Mouse (Mus musculus): ENCODE data around the gene Nubpl. TPM values are rescaled to one million over a fixed set of nuclear protein-coding genes. Genes with fewer than 3 reads are reported as not detected.

The Nubpl gene
- polyA plus RNA-seq, 1 experiment from 2014 or later = 18.9 TPM

DNA sequence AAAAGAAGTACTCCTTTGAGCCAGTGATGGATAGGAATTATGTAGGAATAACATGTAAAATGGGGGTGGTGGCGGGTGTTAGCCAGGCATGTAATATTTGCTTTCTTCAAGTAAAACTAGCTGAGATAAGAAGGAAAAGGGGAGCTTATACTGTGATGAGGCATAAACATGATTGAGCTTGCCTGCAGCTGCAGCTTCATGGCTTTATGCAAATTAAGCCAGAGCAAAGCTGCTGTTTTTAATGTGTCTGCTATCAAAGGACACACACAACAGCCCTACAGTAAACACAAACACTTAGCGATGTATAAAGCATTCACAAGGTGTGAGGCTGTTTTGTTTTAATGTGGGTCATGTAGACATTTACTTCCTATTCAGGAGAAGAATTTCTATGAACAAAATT, 196.4 kb downstream of the Nubpl start:
- Histone ChIP-seq H3K4me3 (ENCODE audit: low read length) (no peak overlapping the region), H3K4me1 (ENCODE audit: control insufficient read depth, insufficient read depth, low read length) (peaks cover 3% of the 10 kb centered on the region; the same call in 1 of the 2 replicates), H3K9me3 (ENCODE audit: control insufficient read depth, low read length) (no peaks in the 10 kb centered on the region), H3K9ac (ENCODE audit: low read depth, low read length) (no peak overlapping the region), H3K27ac (ENCODE audit: low read depth, low read length) (no peak overlapping the region), H3K4me2 (replicated peaks; ENCODE audit: low read depth, low read length) (no peak overlapping the region), H3K27me3 (ENCODE audit: control insufficient read depth, insufficient read depth, low read length) (no peaks in the 10 kb centered on the region), H3K36me3 (ENCODE audit: control insufficient read depth, insufficient read depth, low read length) (no peaks in the 10 kb centered on the region)
- no peak for ATAC-seq (ENCODE audit: low FRiP score, low TSS enrichment)
- 80% methylated on average over 2 of the region's 2 CpGs for WGBS

GRCm38 (mm10) chr12:52297988-52298387, 200.5 kb downstream of the Nubpl start:
- Histone ChIP-seq H3K36me3 (ENCODE audit: control insufficient read depth, insufficient read depth, low read length) (no peaks in the 10 kb centered on the region), H3K27me3 (ENCODE audit: control insufficient read depth, insufficient read depth, low read length) (no peaks in the 10 kb centered on the region), H3K4me1 (ENCODE audit: control insufficient read depth, insufficient read depth, low read length) (no peaks in the 10 kb centered on the region), H3K4me2 (replicated peaks; ENCODE audit: low read depth, low read length) (no peak overlapping the region), H3K9ac (ENCODE audit: low read depth, low read length) (no peak overlapping the region), H3K4me3 (ENCODE audit: low read length) (no peak overlapping the region), H3K27ac (ENCODE audit: low read depth, low read length) (no peak overlapping the region), H3K9me3 (ENCODE audit: control insufficient read depth, low read length) (no peaks in the 10 kb centered on the region)
- WGBS = 86% methylated on average over 2 of the region's 2 CpGs
- ATAC-seq (ENCODE audit: low FRiP score, low TSS enrichment) = no peak

GRCm38 (mm10) chr12:52298683-52299082, 201.1 kb downstream of the Nubpl start:
- Histone ChIP-seq H3K4me2 (replicated peaks; ENCODE audit: low read depth, low read length) (no peak overlapping the region), H3K9me3 (ENCODE audit: control insufficient read depth, low read length) (no peaks in the 10 kb centered on the region), H3K27ac (ENCODE audit: low read depth, low read length) (no peak overlapping the region), H3K36me3 (ENCODE audit: control insufficient read depth, insufficient read depth, low read length) (no peaks in the 10 kb centered on the region), H3K9ac (ENCODE audit: low read depth, low read length) (no peak overlapping the region), H3K27me3 (ENCODE audit: control insufficient read depth, insufficient read depth, low read length) (no peaks in the 10 kb centered on the region), H3K4me1 (ENCODE audit: control insufficient read depth, insufficient read depth, low read length) (no peaks in the 10 kb centered on the region), H3K4me3 (ENCODE audit: low read length) (no peak overlapping the region)
- ATAC-seq (ENCODE audit: low FRiP score, low TSS enrichment) = no peak
- WGBS = 61% methylated on average over 1 of the region's 1 CpGs

GRCm38 (mm10) chr12:52302961-52303360, 205.4 kb downstream of the Nubpl start:
- WGBS = 91% methylated on average over 2 of the region's 2 CpGs
- no peak overlapping the region for H3K27ac ChIP-seq (ENCODE audit: low read depth, low read length)

DNA sequence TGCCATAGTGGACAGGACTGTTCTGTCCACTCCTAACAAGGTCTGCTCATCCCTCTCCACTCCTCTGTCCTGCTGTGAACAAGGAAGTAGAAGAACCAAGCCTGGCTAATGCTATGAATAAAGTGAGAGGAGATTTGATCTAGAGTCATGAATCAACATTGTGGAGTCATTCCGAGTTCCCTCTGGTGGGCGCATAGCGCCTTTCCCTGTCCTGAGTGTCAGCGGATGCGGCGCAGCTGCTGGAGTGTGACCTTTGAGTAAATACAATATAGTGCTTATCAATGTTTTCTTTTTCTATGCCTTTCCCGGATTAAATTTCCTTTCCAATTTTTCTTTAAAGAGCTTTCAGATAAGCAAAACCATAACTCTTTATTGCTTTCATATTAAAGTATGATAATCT, 208.8 kb downstream of the Nubpl start:
- Histone ChIP-seq H3K4me1 (ENCODE audit: control insufficient read depth, insufficient read depth, low read length) (no peaks in the 10 kb centered on the region), H3K4me2 (replicated peaks; ENCODE audit: low read depth, low read length) (no peak overlapping the region), H3K4me3 (ENCODE audit: low read length) (no peak overlapping the region), H3K27ac (ENCODE audit: low read depth, low read length) (no peak overlapping the region), H3K36me3 (ENCODE audit: control insufficient read depth, insufficient read depth, low read length) (no peaks in the 10 kb centered on the region), H3K9me3 (ENCODE audit: control insufficient read depth, low read length) (no peaks in the 10 kb centered on the region), H3K27me3 (ENCODE audit: control insufficient read depth, insufficient read depth, low read length) (no peaks in the 10 kb centered on the region), H3K9ac (ENCODE audit: low read depth, low read length) (no peak overlapping the region)
- WGBS = 67% methylated on average over 7 of the region's 7 CpGs
- ATAC-seq (ENCODE audit: low FRiP score, low TSS enrichment) = no peak

More at GRCm38 (mm10) chr12:52302961-52303360, 205.4 kb downstream of the Nubpl start:
- Histone ChIP-seq H3K27me3 (ENCODE audit: control insufficient read depth, insufficient read depth, low read length) (no peaks in the 10 kb centered on the region), H3K9me3 (ENCODE audit: control insufficient read depth, low read length) (no peaks in the 10 kb centered on the region), H3K36me3 (ENCODE audit: control insufficient read depth, insufficient read depth, low read length) (no peaks in the 10 kb centered on the region), H3K9ac (ENCODE audit: low read depth, low read length) (no peak overlapping the region), H3K4me2 (replicated peaks; ENCODE audit: low read depth, low read length) (no peak overlapping the region), H3K4me3 (ENCODE audit: low read length) (no peak overlapping the region), H3K4me1 (ENCODE audit: control insufficient read depth, insufficient read depth, low read length) (no peaks in the 10 kb centered on the region)
- ATAC-seq (ENCODE audit: low FRiP score, low TSS enrichment) = no peak

DNA sequence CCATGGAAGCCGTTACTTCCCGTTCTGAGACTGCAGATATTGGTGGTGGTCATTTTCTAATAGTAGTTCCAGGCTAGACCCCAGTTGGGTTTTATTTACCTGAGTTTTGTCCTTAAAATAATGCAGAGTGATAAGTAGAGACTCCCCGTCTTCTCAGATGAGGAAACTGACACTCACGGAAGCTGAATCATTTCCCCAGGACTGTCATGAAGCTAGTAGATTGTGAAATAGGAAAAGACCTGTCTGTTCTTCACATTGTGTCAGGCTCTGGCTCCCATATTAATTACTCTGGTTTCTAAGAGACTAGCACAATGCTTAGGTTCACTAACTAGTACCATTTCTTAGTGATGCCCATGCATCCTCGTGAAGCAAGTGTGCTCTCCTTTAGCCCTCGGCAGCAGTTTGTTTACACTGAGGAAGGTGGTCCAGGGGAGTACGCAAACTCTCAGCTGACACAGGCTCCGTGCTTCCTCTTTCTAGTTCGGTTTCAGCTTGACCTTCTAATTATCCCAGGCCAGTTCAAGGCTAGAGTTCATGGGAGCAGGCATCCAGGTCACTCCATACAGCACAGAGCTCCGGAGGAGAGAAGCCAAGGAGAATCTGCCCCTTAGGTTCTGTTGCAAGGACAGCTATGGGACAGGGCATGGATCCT, 209.9 kb downstream of the Nubpl start:
- H3K27ac ChIP-seq (ENCODE audit: low read depth, low read length) = no peak overlapping the region
- no peak for ATAC-seq (ENCODE audit: low FRiP score, low TSS enrichment)
- 61% methylated on average over 10 of the region's 10 CpGs for WGBS
- H3K9ac ChIP-seq (ENCODE audit: low read depth, low read length) = no peak overlapping the region
- no peaks in the 10 kb centered on the region for H3K9me3 ChIP-seq (ENCODE audit: control insufficient read depth, low read length)
- H3K27me3 ChIP-seq (ENCODE audit: control insufficient read depth, insufficient read depth, low read length) = no peaks in the 10 kb centered on the region
- H3K36me3 ChIP-seq (ENCODE audit: control insufficient read depth, insufficient read depth, low read length) = no peaks in the 10 kb centered on the region
- H3K4me2 ChIP-seq (replicated peaks; ENCODE audit: low read depth, low read length) = no peak overlapping the region
- H3K4me1 ChIP-seq (ENCODE audit: control insufficient read depth, insufficient read depth, low read length) = no peaks in the 10 kb centered on the region
- H3K4me3 ChIP-seq (ENCODE audit: low read length) = no peak overlapping the region

DNA sequence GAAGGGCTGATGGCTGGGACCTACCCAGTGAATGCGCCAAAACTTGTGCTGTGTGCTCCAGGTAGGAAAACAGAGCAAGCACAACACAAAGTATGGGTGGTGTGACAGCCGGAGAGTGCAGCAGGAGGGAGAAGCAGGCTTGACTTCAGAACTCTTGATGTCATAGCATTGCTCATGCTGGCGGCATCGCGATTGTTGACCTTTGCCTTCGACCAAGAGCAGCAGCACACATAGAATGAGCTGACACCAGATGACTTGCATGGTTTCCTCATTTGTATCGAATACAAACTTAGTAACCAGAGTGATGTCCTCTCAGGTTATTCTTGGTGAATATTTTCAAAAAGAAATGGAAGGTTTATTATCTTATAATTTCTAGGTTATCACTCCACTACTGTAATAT, 211.1 kb downstream of the Nubpl start:
- H3K27me3 ChIP-seq (ENCODE audit: control insufficient read depth, insufficient read depth, low read length) = no peaks in the 10 kb centered on the region
- H3K4me2 ChIP-seq (replicated peaks; ENCODE audit: low read depth, low read length) = no peak overlapping the region
- H3K9ac ChIP-seq (ENCODE audit: low read depth, low read length) = no peak overlapping the region
- WGBS = 85% methylated on average over 7 of the region's 7 CpGs
- H3K36me3 ChIP-seq (ENCODE audit: control insufficient read depth, insufficient read depth, low read length) = no peaks in the 10 kb centered on the region
- peaks cover 3% of the 10 kb centered on the region; the same call in 1 of the 2 replicates for H3K9me3 ChIP-seq (ENCODE audit: control insufficient read depth, low read length)
- no peak for ATAC-seq (ENCODE audit: low FRiP score, low TSS enrichment)
- no peak overlapping the region for H3K27ac ChIP-seq (ENCODE audit: low read depth, low read length)
- H3K4me3 ChIP-seq (ENCODE audit: low read length) = no peak overlapping the region
- H3K4me1 ChIP-seq (ENCODE audit: control insufficient read depth, insufficient read depth, low read length) = no peaks in the 10 kb centered on the region

- no peak for ATAC-seq (ENCODE audit: low FRiP score, low TSS enrichment)
- H3K4me1 ChIP-seq (ENCODE audit: control insufficient read depth, insufficient read depth, low read length) = no peaks in the 10 kb centered on the region
- no peaks in the 10 kb centered on the region for H3K36me3 ChIP-seq (ENCODE audit: control insufficient read depth, insufficient read depth, low read length)
- no peak overlapping the region for H3K9ac ChIP-seq (ENCODE audit: low read depth, low read length)
- H3K27me3 ChIP-seq (ENCODE audit: control insufficient read depth, insufficient read depth, low read length) = no peaks in the 10 kb centered on the region
- H3K27ac ChIP-seq (ENCODE audit: low read depth, low read length) = no peak overlapping the region
- peaks cover 3% of the 10 kb centered on the region; the same call in 1 of the 2 replicates for H3K9me3 ChIP-seq (ENCODE audit: control insufficient read depth, low read length)
- no peak overlapping the region for H3K4me2 ChIP-seq (replicated peaks; ENCODE audit: low read depth, low read length)
- no peak overlapping the region for H3K4me3 ChIP-seq (ENCODE audit: low read length)
- WGBS = 90% methylated on average over 3 of the region's 3 CpGs
Observed at GRCm38 (mm10) chr12:52314818-52315217, 217.3 kb downstream of the Nubpl start.

GRCm38 (mm10) chr12:52317635-52318034, 220.1 kb downstream of the Nubpl start:
- no peak for ATAC-seq (ENCODE audit: low FRiP score, low TSS enrichment)
- H3K4me2 ChIP-seq (replicated peaks; ENCODE audit: low read depth, low read length) = no peak overlapping the region
- H3K9ac ChIP-seq (ENCODE audit: low read depth, low read length) = no peak overlapping the region
- WGBS = 54% methylated on average over 6 of the region's 6 CpGs
- H3K9me3 ChIP-seq (ENCODE audit: control insufficient read depth, low read length) = peaks cover 3% of the 10 kb centered on the region; the same call in 1 of the 2 replicates
- no peaks in the 10 kb centered on the region for H3K36me3 ChIP-seq (ENCODE audit: control insufficient read depth, insufficient read depth, low read length)
- H3K27me3 ChIP-seq (ENCODE audit: control insufficient read depth, insufficient read depth, low read length) = no peaks in the 10 kb centered on the region
- no peak overlapping the region for H3K4me3 ChIP-seq (ENCODE audit: low read length)
- H3K4me1 ChIP-seq (ENCODE audit: control insufficient read depth, insufficient read depth, low read length) = no peaks in the 10 kb centered on the region
- no peak overlapping the region for H3K27ac ChIP-seq (ENCODE audit: low read depth, low read length)
